In the genomic region with DNA sequence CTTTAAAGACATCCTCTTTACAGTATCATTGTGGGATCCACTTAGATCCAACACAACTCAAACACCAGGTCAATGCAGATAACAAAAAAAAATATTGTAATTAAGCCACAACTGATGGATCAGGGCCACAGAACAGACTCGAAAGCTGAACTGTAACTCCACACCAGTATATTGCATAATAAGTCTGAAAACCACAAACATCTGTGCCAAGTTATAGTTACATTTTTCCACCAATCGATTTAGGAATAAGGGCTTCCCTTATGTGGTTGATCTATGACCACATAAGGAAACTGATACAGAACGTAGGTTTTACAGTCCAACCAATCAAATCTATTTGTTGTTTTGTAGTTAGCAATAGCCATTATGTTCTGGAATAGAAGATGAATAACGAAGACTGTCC, we compare ENCODE assay signal across 32 mouse cellular contexts. TPM values are rescaled to one million over a fixed set of nuclear protein-coding genes. Genes with fewer than 3 reads are reported as not detected.
DNase-seq lines count a peak whose midpoint lies in the region; ATAC-seq and TF ChIP-seq lines count a peak whose summit lies in the region.
"Had no signal": no experiment of that assay in that cellular context is flagged by ENCODE, and none has a peak within 500 bp of the region (broad histone marks: within the 10 kb centered on the region; RNA-seq: fewer than 3 reads in every experiment).

No protein-coding gene starts in this region.

- no peak for TF ChIP-seq POLR2A in myocyte (IDR thresholded peaks at IDR 0.05; ENCODE audit: insufficient read length, low read depth)

- no peak overlapping the region for H3K4me2 ChIP-seq in heart, embryonic 11.5 days
- H3K4me2 ChIP-seq in myocyte (ENCODE audit: low read depth) = no peak overlapping the region
- H3K4me2 ChIP-seq in midbrain, embryonic 14.5 days (ENCODE audit: low read length) = no peak overlapping the region
- H3K4me2 ChIP-seq: embryonic facial prominence, embryonic 15.5 days; forebrain, embryonic 13.5 days; heart, embryonic 13.5 days; liver, embryonic 15.5 days; lung, embryonic 15.5 days; midbrain, embryonic 15.5 days; neural tube, embryonic 13.5 days had no signal

- H3K4me1 ChIP-seq in heart, embryonic 11.5 days (ENCODE audit: control insufficient read depth, insufficient read depth, low read length) = no peaks in the 10 kb centered on the region
- H3K4me1 ChIP-seq in midbrain, embryonic 14.5 days (ENCODE audit: control insufficient read depth, insufficient read depth, low read length) = peaks cover 17% of the 10 kb centered on the region
- H3K4me1 ChIP-seq: embryonic facial prominence, embryonic 15.5 days; liver, embryonic 15.5 days; lung, embryonic 15.5 days had no signal

- H3K4me3 ChIP-seq in heart, embryonic 11.5 days (ENCODE audit: low read depth, low read length) = no peak overlapping the region
- no peak overlapping the region for H3K4me3 ChIP-seq in myocyte
- no peak overlapping the region for H3K4me3 ChIP-seq in midbrain, embryonic 14.5 days (replicated peaks; ENCODE audit: low read depth, low read length)
- H3K4me3 ChIP-seq: embryonic facial prominence, embryonic 15.5 days; forebrain, embryonic 13.5 days; heart, adult 2 months; heart, embryonic 13.5 days; liver, embryonic 15.5 days; lung, embryonic 15.5 days; midbrain, embryonic 15.5 days; neural tube, embryonic 13.5 days had no signal

- WGBS in heart, embryonic 11.5 days (ENCODE audit: insufficient replicate concordance) = 78% methylated on average over 4 of the region's 4 CpGs
- WGBS in midbrain, embryonic 14.5 days = 93% methylated on average over 4 of the region's 4 CpGs

- no peaks in the 10 kb centered on the region for H3K27me3 ChIP-seq in heart, embryonic 11.5 days (ENCODE audit: control insufficient read depth, insufficient read depth, low read length)
- H3K27me3 ChIP-seq in myocyte (ENCODE audit: control insufficient read depth, insufficient read depth, insufficient read length) = no peaks in the 10 kb centered on the region
- H3K27me3 ChIP-seq in midbrain, embryonic 14.5 days (ENCODE audit: control insufficient read depth, insufficient read depth, low read length) = no peaks in the 10 kb centered on the region
- H3K27me3 ChIP-seq: embryonic facial prominence, embryonic 15.5 days; forebrain, embryonic 13.5 days; heart, embryonic 13.5 days; liver, embryonic 15.5 days; lung, embryonic 15.5 days; midbrain, embryonic 15.5 days; neural tube, embryonic 13.5 days had no signal

- no peaks in the 10 kb centered on the region for H3K36me3 ChIP-seq in heart, embryonic 11.5 days (ENCODE audit: control insufficient read depth, insufficient read depth, low read length)
- no peaks in the 10 kb centered on the region for H3K36me3 ChIP-seq in myocyte (ENCODE audit: control insufficient read depth, insufficient read depth)
- no peaks in the 10 kb centered on the region for H3K36me3 ChIP-seq in midbrain, embryonic 14.5 days (ENCODE audit: control insufficient read depth, insufficient read depth, low read length)
- H3K36me3 ChIP-seq: embryonic facial prominence, embryonic 15.5 days; G1E; heart, embryonic 13.5 days; liver, embryonic 15.5 days; lung, embryonic 15.5 days; midbrain, embryonic 15.5 days; neural tube, embryonic 13.5 days had no signal

- no peak overlapping the region for H3K27ac ChIP-seq in heart, embryonic 11.5 days (ENCODE audit: low read depth, low read length)
- no peak overlapping the region for H3K27ac ChIP-seq in midbrain, embryonic 14.5 days (replicated peaks; ENCODE audit: low read depth, low read length)
- H3K27ac ChIP-seq: embryonic facial prominence, embryonic 15.5 days; forebrain, embryonic 13.5 days; heart, adult 2 months; heart, embryonic 13.5 days; hindbrain, postnatal 0 days; kidney, postnatal 0 days; liver, embryonic 15.5 days; lung, embryonic 15.5 days; midbrain, embryonic 15.5 days; neural tube, embryonic 13.5 days had no signal

- H3K9ac ChIP-seq in heart, embryonic 11.5 days (ENCODE audit: low read depth, low read length) = no peak overlapping the region
- no peak overlapping the region for H3K9ac ChIP-seq in midbrain, embryonic 14.5 days (replicated peaks; ENCODE audit: low read length)
- H3K9ac ChIP-seq: embryonic facial prominence, embryonic 15.5 days; forebrain, embryonic 13.5 days; heart, embryonic 13.5 days; liver, embryonic 15.5 days; lung, embryonic 15.5 days; midbrain, embryonic 15.5 days; neural tube, embryonic 13.5 days had no signal

- ATAC-seq in heart, embryonic 11.5 days (replicated peaks; ENCODE audit: insufficient number of reproducible peaks, low FRiP score, low TSS enrichment) = no peak
- peak; percentile 62 to 74; a peak in 3 of 4 replicates for ATAC-seq in hematopoietic stem cell, adult 5-6 weeks (replicated peaks in 1 of 2; ENCODE audit: insufficient read depth in 1 of 2, low FRiP score in 2 of 2, low TSS enrichment in 1 of 2, low read depth in 1 of 2, poor library complexity in 2 of 2, severe bottlenecking in 2 of 2)
- ATAC-seq in midbrain, embryonic 14.5 days (ENCODE audit: low FRiP score, low TSS enrichment) = no peak
- ATAC-seq: forebrain, embryonic 13.5 days; hindbrain, postnatal 0 days; intestine, embryonic 16.5 days; midbrain, embryonic 15.5 days; Patski had no signal

- intact Hi-C loops in left cerebral cortex, postnatal 14 days (cut with DNase I) = no loop called here

- H3K9me3 ChIP-seq in heart, embryonic 11.5 days (replicated peaks; ENCODE audit: control insufficient read depth, low read length) = no peaks in the 10 kb centered on the region
- H3K9me3 ChIP-seq in midbrain, embryonic 14.5 days (ENCODE audit: control insufficient read depth, low read length) = no peaks in the 10 kb centered on the region
- H3K9me3 ChIP-seq: embryonic facial prominence, embryonic 15.5 days; forebrain, embryonic 13.5 days; G1E; heart, embryonic 13.5 days; liver, embryonic 15.5 days; lung, embryonic 15.5 days; midbrain, embryonic 15.5 days; neural tube, embryonic 13.5 days had no signal

- H3K79me2 ChIP-seq in myocyte (ENCODE audit: control insufficient read depth, insufficient read depth) = no peaks in the 10 kb centered on the region

- H3ac ChIP-seq in myocyte (ENCODE audit: control insufficient read depth, insufficient read length) = no peak overlapping the region

- peak; percentile 6 for DNase-seq in heart, adult 11 months
- peak; percentile 14 for DNase-seq in adipocyte (ENCODE audit: low spot score)
- no peak for DNase-seq in left cerebral cortex, postnatal 14 days (ENCODE audit: low spot score in 2 of 2)
- DNase-seq in midbrain, embryonic 14.5 days = no peak
- no peak for DNase-seq in thymus, postnatal 10 days (ENCODE audit: low spot score in 2 of 2)
- DNase-seq: adrenal gland, postnatal 14 days; cerebellum, adult 11 months; cerebellum, adult 9-10 months; cerebellum, postnatal 36 days; embryo, embryonic 11 days; gastrocnemius, postnatal 25 days; heart, adult 2 months; heart, postnatal 10 days; kidney, adult 8-10 months; liver; lung, postnatal 36 days; thymus, adult 2 months had no signal

TF ChIP-seq in myocyte, 11 proteins besides CTCF, POLR2A, EP300 and RAD21:
- TF ChIP-seq CEBPB (IDR thresholded peaks at IDR 0.05; ENCODE audit: insufficient read depth, poor library complexity, severe bottlenecking) (peak; percentile 71), USF1 (IDR thresholded peaks at IDR 0.05; ENCODE audit: low read depth) (no peak)

RNA-seq across cellular contexts. Expression of gene Arsb, which starts 16.3 kb away (rescaled TPM):
- 5.9 and 9.0 TPM in 2 replicates for polyA plus RNA-seq in heart, embryonic 11.5 days (2014; fragmentation: Nextera tagmentation; extraction: Ambion mirVana)
- 13.8 and 16.3 TPM in 2 replicates for total RNA-seq in hematopoietic stem cell, adult 5-6 weeks (2017)
- polyA plus RNA-seq in myocyte (2012; fragmentation: generic; extraction: Trizol) = 7.2 TPM
- total RNA-seq in left cerebral cortex, postnatal 14 days (2021) = 100 to 1,000 TPM in 1 of 2 experiments, 10 to 100 TPM in 1; 100.0 to 100 TPM
- polyA plus RNA-seq in midbrain, embryonic 14.5 days (2014; fragmentation: Nextera tagmentation; extraction: Ambion mirVana) = 8.6 and 12.7 TPM in 2 replicates

Comparison
In these comparisons a context has a peak if more than half of its experiments do, and no peak if none do; other contexts are left out.
1. DNase-seq: peak in heart, adult 11 months (single experiment) and adipocyte (single experiment); none in left cerebral cortex, postnatal 14 days (0 of 2), midbrain, embryonic 14.5 days (single experiment) and thymus, postnatal 10 days (0 of 2).
2. ATAC-seq: peak in hematopoietic stem cell, adult 5-6 weeks (2 of 2); none in heart, embryonic 11.5 days (single experiment) and midbrain, embryonic 14.5 days (single experiment).